Mouse (Mus musculus) hindbrain, embryonic 10.5 days (tissue): ENCODE data around the gene Trmt112. TPM values are rescaled to one million over a fixed set of nuclear protein-coding genes. Genes with fewer than 3 reads are reported as not detected.

Source experiments
- DNase-seq: peaks from one replicate; pipeline ENCODE4 v3.0.0-alpha.2; 2017; ENCODE audit warnings: low spot score
- H3K27ac ChIP-seq: fragments of 300-500 bp; sonication (generic); 2 replicates; pipeline ENCODE4 v1.5.1; 2016; ENCODE audit warnings: mild to moderate bottlenecking, moderate library complexity
- H3K27me3 ChIP-seq: fragments of 300-500 bp; sonication (generic); 2 replicates; pipeline ENCODE4 v1.6.1; 2016; ENCODE audit warnings: mild to moderate bottlenecking; ENCODE audit not compliant: poor library complexity, insufficient read depth, severe bottlenecking
- H3K36me3 ChIP-seq: fragments of 300-500 bp; sonication (generic); 2 replicates; pipeline ENCODE4 v1.6.1; 2016; ENCODE audit warnings: mild to moderate bottlenecking, moderate library complexity
- H3K4me1 ChIP-seq: fragments of 300-500 bp; sonication (generic); replicated peaks from 2 replicates; pipeline ENCODE4 v1.6.1; 2016; ENCODE audit warnings: mild to moderate bottlenecking
- H3K4me3 ChIP-seq: fragments of 300-500 bp; sonication (generic); 2 replicates; pipeline ENCODE4 v1.5.1; 2016; ENCODE audit warnings: mild to moderate bottlenecking, moderate library complexity
- H3K9me3 ChIP-seq: fragments of 300-500 bp; sonication (generic); 2 replicates; pipeline ENCODE4 v1.6.1; 2016; ENCODE audit warnings: mild to moderate bottlenecking, moderate library complexity
- WGBS: fragments of 180-500 bp; shearing (Covaris S2); methylation state at CpG from one replicate; pipeline ENCODE4 v1.1.7; 2016; 5-methylcytosine and 5-hydroxymethylcytosine counted together
- polyA plus RNA-seq: library from polyadenylated mRNA; unstranded; fragments of >200 nt; fragmentation: Nextera tagmentation; extraction: Ambion mirVana; gene quantifications from 2 replicates; pipeline ENCODE4 v1.2.1, GENCODE M21; 2016

The Trmt112 gene
- polyA plus RNA-seq, 1 experiment from 2014 or later = 148 TPM

GRCm38 (mm10) chr19:6922901-6923735 lies 13.6 kb downstream of the Trmt112 start:
- Histone ChIP-seq H3K4me1 (peaks cover 54% of the 10 kb centered on the region), H3K27ac (no peak overlapping the region), H3K27me3 (peaks cover 61% of the 10 kb centered on the region), H3K9me3 (0 out of 2 replicates have a peak, but pooled peaks cover 2% of the 10 kb centered on the region), H3K36me3 (no peaks in the 10 kb centered on the region), H3K4me3 (peak overlapping the region; percentile 81)
- WGBS = 62% methylated on average over 6 of the region's 6 CpGs
- no peak for DNase-seq

- Histone ChIP-seq H3K27me3 (peaks cover 76% of the 10 kb centered on the region), H3K4me3 (peak overlapping the region; percentile 20), H3K4me1 (peaks cover 53% of the 10 kb centered on the region), H3K27ac (no peak overlapping the region), H3K9me3 (0 out of 2 replicates have a peak, but pooled peaks cover 2% of the 10 kb centered on the region), H3K36me3 (no peaks in the 10 kb centered on the region)
- WGBS = 4% methylated on average over 39 of the region's 39 CpGs
- peak; percentile 76 for DNase-seq
Observed at GRCm38 (mm10) chr19:6924461-6925306, 15.2 kb downstream of the Trmt112 start.

- peak within 1 kb of the TSS; percentile 20 for H3K4me3 ChIP-seq
- no peak for DNase-seq
- H3K27ac ChIP-seq = no peak within 1 kb of the TSS
- H3K4me1 ChIP-seq = peaks cover 48% of the 10 kb centered on the region
- no peaks in the 10 kb centered on the region for H3K36me3 ChIP-seq
- H3K27me3 ChIP-seq = peaks cover 82% of the 10 kb centered on the region
- 0 out of 2 replicates have a peak, but pooled peaks cover 2% of the 10 kb centered on the region for H3K9me3 ChIP-seq
- 2% methylated on average over 9 of the region's 9 CpGs for whole genome bisulfite sequencing
Observed at GRCm38 (mm10) chr19:6925307-6925573, 15.7 kb downstream of the Trmt112 start, which contains the start of gene Catsperz. Gene Catsperz, minus strand, starts transcription at chr19:6925380.

- H3K36me3 ChIP-seq = no peaks in the 10 kb centered on the region
- peak; percentile 22 for DNase-seq
- WGBS = 4% methylated on average over 40 of the region's 40 CpGs
- 0 out of 2 replicates have a peak, but pooled peaks cover 2% of the 10 kb centered on the region for H3K9me3 ChIP-seq
- peaks cover 87% of the 10 kb centered on the region for H3K27me3 ChIP-seq
- peak overlapping the region; percentile 14 for H3K4me3 ChIP-seq
- H3K27ac ChIP-seq = no peak overlapping the region
- peaks cover 42% of the 10 kb centered on the region for H3K4me1 ChIP-seq
Observed at GRCm38 (mm10) chr19:6925611-6926329, 16.3 kb downstream of the Trmt112 start.

- H3K9me3 ChIP-seq = 0 out of 2 replicates have a peak, but pooled peaks cover 2% of the 10 kb centered on the region
- no peaks in the 10 kb centered on the region for H3K36me3 ChIP-seq
- no peak overlapping the region for H3K27ac ChIP-seq
- 10% methylated on average over 26 of the region's 26 CpGs for WGBS
- peak; percentile 46 for DNase-seq
- peaks cover 43% of the 10 kb centered on the region for H3K4me1 ChIP-seq
- H3K27me3 ChIP-seq = peaks cover 97% of the 10 kb centered on the region
- H3K4me3 ChIP-seq = peak overlapping the region; percentile 36
Observed at GRCm38 (mm10) chr19:6926559-6927255, 17.2 kb downstream of the Trmt112 start.

GRCm38 (mm10) chr19:6928080-6928479 lies 18.6 kb downstream of the Trmt112 start:
- Histone ChIP-seq H3K4me3 (0 out of 2 replicates have a peak overlapping the region, but pooled peaks have one; percentile 0), H3K9me3 (0 out of 2 replicates have a peak, but pooled peaks cover 2% of the 10 kb centered on the region), H3K36me3 (no peaks in the 10 kb centered on the region), H3K4me1 (peaks cover 36% of the 10 kb centered on the region), H3K27ac (no peak overlapping the region), H3K27me3 (peaks cover 100% of the 10 kb centered on the region)
- WGBS = 8% methylated on average over 9 of the region's 9 CpGs
- DNase-seq = no peak

- H3K27ac ChIP-seq = no peak overlapping the region
- H3K9me3 ChIP-seq = 0 out of 2 replicates have a peak, but pooled peaks cover 2% of the 10 kb centered on the region
- H3K27me3 ChIP-seq = peaks cover 100% of the 10 kb centered on the region
- no peak for DNase-seq
- H3K4me3 ChIP-seq = no peak overlapping the region
- peaks cover 35% of the 10 kb centered on the region for H3K4me1 ChIP-seq
- no peaks in the 10 kb centered on the region for H3K36me3 ChIP-seq
- 0% methylated on average over 2 of the region's 2 CpGs for WGBS
Observed at GRCm38 (mm10) chr19:6931002-6931401, 21.5 kb downstream of the Trmt112 start.

GRCm38 (mm10) chr19:6932018-6932417 lies 22.5 kb downstream of the Trmt112 start:
- no peaks in the 10 kb centered on the region for H3K9me3 ChIP-seq
- H3K27me3 ChIP-seq = peaks cover 95% of the 10 kb centered on the region
- 43% methylated on average over 1 of the region's 1 CpGs for WGBS
- H3K4me1 ChIP-seq = peaks cover 26% of the 10 kb centered on the region
- no peaks in the 10 kb centered on the region for H3K36me3 ChIP-seq
- H3K27ac ChIP-seq = no peak overlapping the region
- no peak for DNase-seq
- no peak overlapping the region for H3K4me3 ChIP-seq

- Histone ChIP-seq H3K27me3 (peaks cover 91% of the 10 kb centered on the region), H3K9me3 (no peaks in the 10 kb centered on the region), H3K4me1 (peaks cover 24% of the 10 kb centered on the region), H3K27ac (no peak overlapping the region), H3K36me3 (no peaks in the 10 kb centered on the region), H3K4me3 (peak overlapping the region; percentile 45; the same call in 1 of the 2 replicates)
- WGBS = 20% methylated on average over 4 of the region's 4 CpGs
- no peak for DNase-seq
Observed at GRCm38 (mm10) chr19:6933102-6933435, 23.6 kb downstream of the Trmt112 start.

GRCm38 (mm10) chr19:6933436-6934194 lies 24.1 kb downstream of the Trmt112 start:
- Histone ChIP-seq H3K9me3 (no peaks in the 10 kb centered on the region), H3K36me3 (0 out of 2 replicates have a peak, but pooled peaks cover 2% of the 10 kb centered on the region), H3K4me1 (peaks cover 21% of the 10 kb centered on the region), H3K4me3 (peak overlapping the region; percentile 45), H3K27me3 (peaks cover 91% of the 10 kb centered on the region), H3K27ac (peak overlapping the region; percentile 13; the same call in 1 of the 2 replicates)
- peak; percentile 34 for DNase-seq
- 4% methylated on average over 58 of the region's 58 CpGs for WGBS

GRCm38 (mm10) chr19:6934195-6934977 lies 24.9 kb downstream of the Trmt112 start, which contains the start of gene Kcnk4:
Gene Kcnk4, minus strand, starts transcription at chr19:6934515.
- Histone ChIP-seq H3K27me3 (peaks cover 89% of the 10 kb centered on the region), H3K27ac (peak within 1 kb of the TSS; percentile 13; the same call in 1 of the 2 replicates)
- 10% methylated on average over 23 of the region's 23 CpGs for WGBS

More at GRCm38 (mm10) chr19:6934195-6934977, 24.9 kb downstream of the Trmt112 start, which contains the start of gene Kcnk4:
- 0 out of 2 replicates have a peak, but pooled peaks cover 2% of the 10 kb centered on the region for H3K36me3 ChIP-seq
- DNase-seq = no peak
- no peaks in the 10 kb centered on the region for H3K9me3 ChIP-seq
- peak within 1 kb of the TSS; percentile 45 for H3K4me3 ChIP-seq
- H3K4me1 ChIP-seq = peaks cover 26% of the 10 kb centered on the region
